Mouse (Mus musculus) MEL-GATA-1-ER (cell line): ENCODE measurements around the gene Mxra7.

Source experiments
- DNase-seq: peaks from one replicate; pipeline ENCODE4 v3.0.0-alpha.2; 2012; ENCODE audit warnings: low read depth; ENCODE audit errors: extremely low read depth

Mxra7 gene

GRCm38 (mm10) chr11:116784221-116784620 lies 43.6 kb downstream of the Mxra7 start:
- no peak for DNase-seq

DNA sequence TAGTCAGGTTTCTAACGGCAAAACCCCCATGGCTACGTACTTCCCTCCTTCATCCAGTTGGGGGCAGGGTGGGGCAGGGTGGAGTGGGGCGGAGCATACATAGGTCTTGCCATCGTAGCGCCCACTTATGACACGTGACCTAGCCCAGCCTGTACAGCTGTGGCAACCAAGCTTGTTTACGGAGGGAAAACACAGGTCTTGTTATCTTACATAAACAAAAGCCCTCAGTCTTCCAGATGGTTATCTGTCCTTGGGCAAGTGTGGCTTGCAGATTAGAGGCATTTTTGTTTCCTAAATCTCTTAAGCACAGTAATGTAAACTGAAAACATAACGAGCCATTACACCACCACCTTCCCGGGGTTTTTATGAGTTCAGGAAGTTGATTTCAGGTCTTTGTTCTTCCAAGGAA lies 45.1 kb downstream of the Mxra7 start:
- DNase-seq = peak; percentile 88

DNA sequence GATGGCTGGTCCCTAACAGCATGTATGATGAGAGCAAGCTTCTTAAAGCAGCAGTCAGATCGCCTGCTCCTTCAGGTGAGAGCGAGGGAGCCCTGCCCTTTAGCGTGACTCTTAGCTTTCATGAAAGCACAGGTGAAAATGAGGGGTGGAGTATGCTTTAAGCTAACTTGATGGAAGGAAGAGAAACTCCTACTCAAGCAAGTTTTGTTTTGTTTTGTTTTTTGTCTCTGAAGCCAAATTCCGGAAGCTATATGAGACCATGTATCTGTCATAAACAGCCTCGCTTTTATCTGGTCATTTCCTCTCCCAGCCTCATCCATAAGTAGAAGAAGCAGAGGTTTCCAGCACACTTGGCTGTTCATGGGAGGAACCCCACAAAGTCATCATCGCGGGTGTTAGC lies 52.4 kb downstream of the Mxra7 start, which contains the start of gene St6galnac1:
TSS of gene St6galnac1 (minus strand) at position 101 of the 400 bp plus-strand sequence.
- no peak for DNase-seq

- no peak for DNase-seq
These were observed 54.6 kb downstream of the Mxra7 start for GRCm38 (mm10) chr11:116773205-116773604.

- DNase-seq = no peak
These were observed 58.0 kb downstream of the Mxra7 start for GRCm38 (mm10) chr11:116769873-116770272.

DNA sequence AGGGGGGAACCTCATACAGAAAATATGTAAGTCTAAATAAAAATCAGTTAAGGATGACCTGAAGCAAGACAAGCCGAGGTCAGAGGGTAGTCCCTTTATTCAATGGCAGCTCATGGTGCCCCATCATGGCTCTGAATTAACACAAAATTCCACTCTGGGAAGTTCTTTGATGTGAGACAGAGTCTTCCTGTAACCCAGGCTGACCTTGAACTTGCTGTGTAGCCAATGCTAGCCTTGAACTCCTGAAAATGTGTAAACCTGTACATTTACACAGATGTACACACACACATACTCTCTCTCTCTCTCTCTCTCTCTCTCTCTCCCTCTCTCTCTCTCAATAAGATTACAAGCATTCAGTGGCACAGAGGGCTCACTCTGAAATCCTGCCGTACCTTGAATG lies 62.9 kb downstream of the Mxra7 start:
- DNase-seq = no peak

DNA sequence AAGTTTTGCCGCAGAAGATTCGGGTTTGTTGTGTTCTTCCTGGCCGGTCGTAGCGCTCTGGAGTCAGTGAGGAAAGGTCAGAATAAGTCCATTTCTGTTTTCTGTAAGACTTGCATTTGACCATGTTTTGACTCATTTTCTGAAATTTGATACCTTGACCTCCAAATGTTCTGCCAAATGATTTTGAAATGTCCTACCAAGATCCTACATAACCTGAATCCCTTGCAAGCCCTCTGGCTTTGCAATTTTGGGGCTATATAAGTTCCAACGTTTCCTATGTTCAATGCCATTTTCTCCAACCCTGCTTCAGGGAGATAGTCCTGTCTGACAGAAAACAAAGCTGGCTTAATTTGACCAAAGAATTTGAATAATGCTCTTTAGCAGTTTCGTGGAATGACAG lies 63.5 kb downstream of the Mxra7 start:
- no peak for DNase-seq

DNA sequence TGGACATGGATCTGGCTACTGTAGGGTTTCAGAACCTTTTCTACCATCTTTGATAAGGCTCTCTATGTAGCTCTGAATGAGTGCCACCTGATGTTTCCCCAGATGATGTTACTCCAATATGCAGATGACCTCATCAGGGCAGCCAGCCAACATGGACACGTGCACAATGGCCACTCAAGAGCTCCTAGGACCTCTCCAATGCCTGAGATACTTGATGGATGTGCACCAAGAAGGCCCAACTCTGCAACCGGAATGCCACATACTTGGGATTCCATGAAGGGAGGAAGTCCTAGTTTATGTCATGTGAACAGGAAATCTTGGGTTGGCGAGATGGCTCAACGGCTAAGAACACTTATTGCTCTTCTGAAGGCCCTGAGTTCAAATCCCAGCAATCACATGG lies 72.7 kb downstream of the Mxra7 start:
- DNase-seq = no peak

DNA sequence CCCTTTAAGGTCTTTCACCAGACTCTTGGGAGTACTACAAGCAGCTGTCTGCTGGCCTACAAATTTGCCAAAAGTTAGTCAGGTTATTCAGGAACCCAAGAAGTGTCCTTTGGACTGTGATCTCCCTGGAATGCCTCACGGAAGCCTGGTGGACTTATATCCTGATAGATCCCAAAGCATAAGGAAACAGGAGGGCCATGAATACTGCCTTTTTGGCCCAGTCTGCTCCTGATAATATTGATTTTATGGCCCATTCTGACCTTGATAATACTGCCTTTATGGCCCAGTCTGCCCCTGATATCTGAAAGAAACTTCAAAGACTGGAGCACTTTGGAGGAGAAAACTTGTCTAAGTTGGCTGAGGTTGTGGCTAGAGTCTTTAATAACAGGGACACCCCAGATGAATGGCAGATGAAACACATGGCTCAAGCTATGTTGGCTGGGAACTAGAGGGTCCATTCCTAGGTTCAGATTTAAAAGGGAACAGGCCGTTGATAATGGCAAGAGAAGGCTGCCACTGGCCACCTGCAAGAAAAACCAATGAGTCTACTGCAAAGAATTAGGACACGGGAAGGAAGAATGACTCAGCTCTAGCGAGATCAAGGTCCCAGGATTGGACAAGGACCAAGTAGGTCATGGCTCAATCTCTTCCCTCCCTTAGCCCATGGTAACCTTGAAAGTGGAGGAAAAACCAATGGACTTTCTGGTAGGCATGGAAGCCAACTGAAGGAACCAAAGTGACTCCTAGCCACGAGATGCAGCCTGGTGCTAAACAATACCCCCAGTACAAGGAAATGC lies 74.0 kb downstream of the Mxra7 start:
- DNase-seq = no peak
